Comparison of ENCODE assay signal across 8 mouse cellular contexts in the genomic region with DNA sequence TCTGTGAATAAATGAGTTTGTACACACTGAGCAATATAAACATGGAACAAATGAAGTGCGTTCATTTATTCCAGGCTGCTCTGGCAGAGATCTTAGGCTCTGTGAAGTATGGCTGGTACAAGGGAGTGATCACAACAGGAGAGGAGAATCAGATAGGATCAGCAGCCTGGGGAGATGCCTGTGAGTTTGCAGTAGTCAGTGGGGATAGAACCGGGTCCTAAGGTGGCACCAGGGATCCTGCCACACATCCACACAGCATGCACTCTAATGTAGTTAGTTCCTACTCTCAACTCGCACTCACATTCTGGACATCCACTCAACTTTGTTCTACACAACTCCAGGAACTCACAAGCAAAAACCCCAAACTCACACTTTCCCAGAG. TPM values are rescaled to one million over a fixed set of nuclear protein-coding genes. Genes with fewer than 3 reads are reported as not detected.
DNase-seq lines count a peak whose midpoint lies in the region; ATAC-seq and TF ChIP-seq lines count a peak whose summit lies in the region.

No protein-coding gene starts in this region.

- whole genome bisulfite sequencing in embryonic facial prominence, embryonic 11.5 days: 6% methylated on average over 3 of the region's 3 CpGs
- 6% methylated on average over 3 of the region's 3 CpGs for WGBS in hindbrain, postnatal 0 days
- 7% methylated on average over 3 of the region's 3 CpGs for WGBS in midbrain, embryonic 16.5 days

- peak overlapping the region; percentile 52 for H3K4me2 ChIP-seq in embryonic facial prominence, embryonic 11.5 days (ENCODE audit: low read depth, low read length)
- H3K4me2 ChIP-seq in hindbrain, postnatal 0 days (ENCODE audit: low read depth, low read length): peak overlapping the region; percentile 66
- H3K4me2 ChIP-seq in midbrain, embryonic 16.5 days (ENCODE audit: low read length): peak overlapping the region; percentile 75

- H3K36me3 ChIP-seq in embryonic facial prominence, embryonic 11.5 days (replicated peaks; ENCODE audit: control insufficient read depth, insufficient read depth, low read depth, low read length): no peaks in the 10 kb centered on the region
- H3K36me3 ChIP-seq in hindbrain, postnatal 0 days (ENCODE audit: insufficient read depth, low read length): no peaks in the 10 kb centered on the region
- H3K36me3 ChIP-seq in midbrain, embryonic 16.5 days (ENCODE audit: control insufficient read depth, insufficient read depth, low read length): no peaks in the 10 kb centered on the region

- intact Hi-C loops in left cerebral cortex, adult 2 months (cut with DNase I): no loop called here
- intact Hi-C loops in left cerebral cortex, postnatal 36 days (cut with DNase I): no loop called here

- 0 out of 2 replicates have a peak, but pooled peaks have one; percentile 16 for ATAC-seq in embryonic facial prominence, embryonic 11.5 days (replicated peaks; ENCODE audit: insufficient number of reproducible peaks, low FRiP score, low TSS enrichment, low read depth)
- ATAC-seq in hindbrain, postnatal 0 days: peak; percentile 9; the same call in 1 of the 2 replicates
- ATAC-seq in midbrain, embryonic 16.5 days: peak; percentile 29
- no peak for ATAC-seq in monocyte, adult 5-6 weeks (replicated peaks; ENCODE audit: insufficient number of reproducible peaks, low FRiP score, low TSS enrichment, poor library complexity, severe bottlenecking)

- peak overlapping the region; percentile 90 for H3K27ac ChIP-seq in left cerebral cortex, adult 2 months
- no peak overlapping the region for H3K27ac ChIP-seq in embryonic facial prominence, embryonic 11.5 days (replicated peaks; ENCODE audit: low read depth, low read length)
- peak overlapping the region; percentile 89; the same call in 1 of the 2 replicates for H3K27ac ChIP-seq in hindbrain, postnatal 0 days
- H3K27ac ChIP-seq in midbrain, embryonic 16.5 days (ENCODE audit: low read length): peak overlapping the region; percentile 95; the same call in 1 of the 2 replicates

- no peaks in the 10 kb centered on the region for H3K9me3 ChIP-seq in embryonic facial prominence, embryonic 11.5 days (replicated peaks; ENCODE audit: control insufficient read depth, low read length)
- no peaks in the 10 kb centered on the region for H3K9me3 ChIP-seq in hindbrain, postnatal 0 days (ENCODE audit: low read length)
- H3K9me3 ChIP-seq in midbrain, embryonic 16.5 days (replicated peaks; ENCODE audit: control insufficient read depth, low read length, poor library complexity, severe bottlenecking): no peaks in the 10 kb centered on the region

- H3K9ac ChIP-seq in embryonic facial prominence, embryonic 11.5 days (replicated peaks; ENCODE audit: low read length): 0 out of 2 replicates have a peak overlapping the region, but pooled peaks have one; percentile 0
- peak overlapping the region; percentile 54; the same call in 1 of the 2 replicates for H3K9ac ChIP-seq in hindbrain, postnatal 0 days (replicated peaks; ENCODE audit: low read length)
- H3K9ac ChIP-seq in midbrain, embryonic 16.5 days (ENCODE audit: low read depth, low read length): peak overlapping the region; percentile 79

- TF ChIP-seq CTCF in left cerebral cortex, adult 2 months (IDR thresholded peaks at IDR 0.05): no peak
- TF ChIP-seq CTCF in hindbrain, postnatal 0 days (IDR thresholded peaks at IDR 0.05; ENCODE audit: low read depth): no peak

- H3K4me3 ChIP-seq in left cerebral cortex, adult 2 months: peak overlapping the region; percentile 81
- peak overlapping the region; percentile 50 for H3K4me3 ChIP-seq in embryonic facial prominence, embryonic 11.5 days (ENCODE audit: low read depth, low read length)
- peak overlapping the region; percentile 57 for H3K4me3 ChIP-seq in hindbrain, postnatal 0 days (ENCODE audit: low read length)
- H3K4me3 ChIP-seq in midbrain, embryonic 16.5 days (ENCODE audit: low read depth, low read length): peak overlapping the region; percentile 67

- H3K4me1 ChIP-seq in embryonic facial prominence, embryonic 11.5 days (ENCODE audit: control insufficient read depth, insufficient read depth, low read length): no peaks in the 10 kb centered on the region
- H3K4me1 ChIP-seq in hindbrain, postnatal 0 days (ENCODE audit: insufficient read depth, low read length): 0 out of 2 replicates have a peak, but pooled peaks cover 5% of the 10 kb centered on the region
- peaks cover 8% of the 10 kb centered on the region for H3K4me1 ChIP-seq in midbrain, embryonic 16.5 days (ENCODE audit: control insufficient read depth, insufficient read depth, low read length)

- no peak for DNase-seq in left cerebral cortex, adult 2 months (ENCODE audit: extremely low spot score in 1 of 2, low spot score in 2 of 2)
- no peak for DNase-seq in left cerebral cortex, adult 18-20 months (ENCODE audit: low spot score in 2 of 2)
- DNase-seq in embryonic facial prominence, embryonic 11.5 days (ENCODE audit: low spot score): no peak
- DNase-seq in hindbrain, postnatal 0 days (ENCODE audit: low spot score): no peak
- DNase-seq in embryo, embryonic 10.5 days (ENCODE audit: low spot score): no peak
- no peak for DNase-seq in left cerebral cortex, postnatal 36 days (ENCODE audit: low spot score in 2 of 2)

- no peaks in the 10 kb centered on the region for H3K27me3 ChIP-seq in embryonic facial prominence, embryonic 11.5 days (ENCODE audit: control insufficient read depth, insufficient read depth, low read length)
- no peaks in the 10 kb centered on the region for H3K27me3 ChIP-seq in hindbrain, postnatal 0 days (ENCODE audit: insufficient read depth, low read length)
- H3K27me3 ChIP-seq in midbrain, embryonic 16.5 days (ENCODE audit: control insufficient read depth, insufficient read depth, low read depth, low read length): no peaks in the 10 kb centered on the region

RNA-seq across cellular contexts. Expression of a gene that starts 0.6 kb away (rescaled TPM):
- 1 to 10 TPM; 4.7 to 6.7 TPM for total RNA-seq in left cerebral cortex, adult 2 months (2021)
- total RNA-seq in left cerebral cortex, adult 18-20 months (2021): 1 to 10 TPM; 6.3 to 8.0 TPM
- 6.1 and 7.3 TPM in 2 replicates for polyA plus RNA-seq in embryonic facial prominence, embryonic 11.5 days (2014; fragmentation: Nextera tagmentation; extraction: Ambion mirVana)
- total RNA-seq in hindbrain, postnatal 0 days (2014; rRNA removed): 14.5 and 15.3 TPM in 2 replicates
- polyA plus RNA-seq in hindbrain, postnatal 0 days (2015; fragmentation: Nextera tagmentation; extraction: Ambion mirVana): 12.6 and 12.9 TPM in 2 replicates
- polyA plus RNA-seq in midbrain, embryonic 16.5 days (2015; fragmentation: Nextera tagmentation; extraction: Ambion mirVana): 7.6 and 9.4 TPM in 2 replicates
- not detected in 3 replicates for total RNA-seq in monocyte, adult 5-6 weeks (2017)
- 1 to 10 TPM; 2.9 to 6.3 TPM for total RNA-seq in left cerebral cortex, postnatal 36 days (2021)

RNA-seq across cellular contexts. Expression of a gene that starts 59.1 kb away (rescaled TPM):
- 10 to 100 TPM; 85.4 to 86.3 TPM for total RNA-seq in left cerebral cortex, adult 2 months (2021)
- 10 to 100 TPM; 74.0 to 76.1 TPM for total RNA-seq in left cerebral cortex, adult 18-20 months (2021)
- 21.0 and 24.8 TPM in 2 replicates for polyA plus RNA-seq in embryonic facial prominence, embryonic 11.5 days (2014; fragmentation: Nextera tagmentation; extraction: Ambion mirVana)
- total RNA-seq in hindbrain, postnatal 0 days (2014; rRNA removed): 70.0 and 90.2 TPM in 2 replicates
- polyA plus RNA-seq in hindbrain, postnatal 0 days (2015; fragmentation: Nextera tagmentation; extraction: Ambion mirVana): 20.8 and 24.9 TPM in 2 replicates
- polyA plus RNA-seq in midbrain, embryonic 16.5 days (2015; fragmentation: Nextera tagmentation; extraction: Ambion mirVana): 25.0 and 26.5 TPM in 2 replicates
- total RNA-seq in monocyte, adult 5-6 weeks (2017): 4.6 to 18.1 TPM (median 10.3 TPM) in 3 replicates
- 10 to 100 TPM; 57.3 to 73.4 TPM for total RNA-seq in left cerebral cortex, postnatal 36 days (2021)

Comparison
In these comparisons a context has a peak if more than half of its experiments do, and no peak if none do; other contexts are left out.
1. H3K9ac ChIP-seq: peak in every context shown above with its lines; median percentile 79 in midbrain, embryonic 16.5 days; 54 in hindbrain, postnatal 0 days; 0 in embryonic facial prominence, embryonic 11.5 days.